Mouse (Mus musculus): Measurements from ENCODE around the gene Ssu72. TPM values are rescaled to one million over a fixed set of nuclear protein-coding genes. Genes with fewer than 3 reads are reported as not detected.
A peak's percentile ranks its signal among the peaks of the same experiment; 100 is the strongest.

Gene Ssu72
- polyA plus RNA-seq, 1 experiment from 2014 or later: 144 TPM

- Histone ChIP-seq H3K4me3 (no peak overlapping the region), H3K9me3 (replicated peaks) (no peaks in the 10 kb centered on the region), H3K4me2 (replicated peaks) (no peak overlapping the region), H3K27ac (no peak overlapping the region), H3K9ac (no peak overlapping the region), H3K36me3 (no peaks in the 10 kb centered on the region), H3K27me3 (no peaks in the 10 kb centered on the region), H3K4me1 (peaks cover 17% of the 10 kb centered on the region)
- no peak for ATAC-seq (ENCODE audit: low FRiP score)
Observed at GRCm38 (mm10) chr4:155708988-155709387, 4.4 kb downstream of the Ssu72 start.

GRCm38 (mm10) chr4:155710521-155711252, 6.1 kb downstream of the Ssu72 start:
- 68% methylated on average over 6 of the region's 6 CpGs for WGBS
- ATAC-seq (ENCODE audit: low FRiP score): no peak
- H3K4me3 ChIP-seq: no peak overlapping the region
- H3K4me1 ChIP-seq: peaks cover 13% of the 10 kb centered on the region
- no peaks in the 10 kb centered on the region for H3K9me3 ChIP-seq (replicated peaks)
- no peak overlapping the region for H3K9ac ChIP-seq
- H3K4me2 ChIP-seq (replicated peaks): no peak overlapping the region
- H3K27me3 ChIP-seq: no peaks in the 10 kb centered on the region
- H3K36me3 ChIP-seq: peaks cover 4% of the 10 kb centered on the region
- H3K27ac ChIP-seq: no peak overlapping the region

- no peak overlapping the region for H3K27ac ChIP-seq
- no peaks in the 10 kb centered on the region for H3K9me3 ChIP-seq (replicated peaks)
- no peaks in the 10 kb centered on the region for H3K4me1 ChIP-seq
- H3K27me3 ChIP-seq: no peaks in the 10 kb centered on the region
- ATAC-seq (ENCODE audit: low FRiP score): 0 out of 2 replicates have a peak, but pooled peaks have one; percentile 26
- H3K9ac ChIP-seq: no peak overlapping the region
- no peak overlapping the region for H3K4me3 ChIP-seq
- no peak overlapping the region for H3K4me2 ChIP-seq (replicated peaks)
- 68% methylated on average over 4 of the region's 4 CpGs for WGBS
- peaks cover 27% of the 10 kb centered on the region for H3K36me3 ChIP-seq
Observed at GRCm38 (mm10) chr4:155721668-155722083, 17.1 kb downstream of the Ssu72 start.

- no peak overlapping the region for H3K9ac ChIP-seq
- H3K4me2 ChIP-seq (replicated peaks): no peak overlapping the region
- WGBS: 57% methylated on average over 2 of the region's 2 CpGs
- H3K27ac ChIP-seq: peak overlapping the region; percentile 52; the same call in 1 of the 2 replicates
- no peak for ATAC-seq (ENCODE audit: low FRiP score)
- no peaks in the 10 kb centered on the region for H3K27me3 ChIP-seq
- H3K9me3 ChIP-seq (replicated peaks): no peaks in the 10 kb centered on the region
- peaks cover 22% of the 10 kb centered on the region for H3K36me3 ChIP-seq
- no peak overlapping the region for H3K4me3 ChIP-seq
- H3K4me1 ChIP-seq: no peaks in the 10 kb centered on the region
Observed at GRCm38 (mm10) chr4:155727993-155728392, 23.4 kb downstream of the Ssu72 start.

- Histone ChIP-seq H3K27ac (no peak overlapping the region), H3K9me3 (replicated peaks) (no peaks in the 10 kb centered on the region), H3K4me1 (peaks cover 34% of the 10 kb centered on the region), H3K36me3 (peaks cover 14% of the 10 kb centered on the region; the same call in 1 of the 2 replicates), H3K4me3 (no peak overlapping the region), H3K27me3 (no peaks in the 10 kb centered on the region), H3K4me2 (replicated peaks) (peak overlapping the region; percentile 74; the same call in 1 of the 2 replicates), H3K9ac (no peak overlapping the region)
- no peak for ATAC-seq (ENCODE audit: low FRiP score)
- 88% methylated on average over 10 of the region's 10 CpGs for WGBS
Observed at GRCm38 (mm10) chr4:155733267-155733666, 28.7 kb downstream of the Ssu72 start.

GRCm38 (mm10) chr4:155734350-155734941, 29.8 kb downstream of the Ssu72 start, which contains the start of gene Tmem240:
Gene Tmem240 (plus strand): TSS chr4:155734800.
- Histone ChIP-seq H3K4me2 (replicated peaks) (peak within 1 kb of the TSS; percentile 74), H3K9ac (peak within 1 kb of the TSS; percentile 93), H3K27me3 (no peaks in the 10 kb centered on the region), H3K9me3 (replicated peaks) (no peaks in the 10 kb centered on the region), H3K4me3 (peak within 1 kb of the TSS; percentile 73), H3K36me3 (peaks cover 18% of the 10 kb centered on the region), H3K27ac (peak within 1 kb of the TSS; percentile 96), H3K4me1 (peaks cover 34% of the 10 kb centered on the region)
- under 1% methylated on average over 23 of the region's 35 CpGs for WGBS
- peak; percentile 95 for ATAC-seq (ENCODE audit: low FRiP score)

GRCm38 (mm10) chr4:155734951-155735702, 30.5 kb downstream of the Ssu72 start:
- Histone ChIP-seq H3K9ac (peak overlapping the region; percentile 93), H3K36me3 (peaks cover 25% of the 10 kb centered on the region), H3K4me1 (peaks cover 34% of the 10 kb centered on the region), H3K4me2 (replicated peaks) (peak overlapping the region; percentile 74), H3K27me3 (no peaks in the 10 kb centered on the region), H3K27ac (peak overlapping the region; percentile 96), H3K4me3 (peak overlapping the region; percentile 73), H3K9me3 (replicated peaks) (no peaks in the 10 kb centered on the region)
- under 1% methylated on average over 66 of the region's 79 CpGs for WGBS
- peak; percentile 71 for ATAC-seq (ENCODE audit: low FRiP score)

- Histone ChIP-seq H3K4me3 (peak overlapping the region; percentile 73), H3K9ac (peak overlapping the region; percentile 93), H3K4me1 (peaks cover 34% of the 10 kb centered on the region), H3K9me3 (replicated peaks) (no peaks in the 10 kb centered on the region), H3K27me3 (no peaks in the 10 kb centered on the region), H3K36me3 (peaks cover 31% of the 10 kb centered on the region), H3K4me2 (replicated peaks) (peak overlapping the region; percentile 74), H3K27ac (peak overlapping the region; percentile 96; the same call in 1 of the 2 replicates)
- 69% methylated on average over 5 of the region's 5 CpGs for WGBS
- ATAC-seq (ENCODE audit: low FRiP score): no peak
Observed at GRCm38 (mm10) chr4:155735788-155736187, 31.2 kb downstream of the Ssu72 start.

- Histone ChIP-seq H3K9ac (no peak overlapping the region), H3K4me1 (peaks cover 34% of the 10 kb centered on the region), H3K36me3 (peaks cover 37% of the 10 kb centered on the region), H3K4me3 (0 out of 2 replicates have a peak overlapping the region, but pooled peaks have one; percentile 73), H3K27me3 (no peaks in the 10 kb centered on the region), H3K27ac (no peak overlapping the region), H3K9me3 (replicated peaks) (no peaks in the 10 kb centered on the region), H3K4me2 (replicated peaks) (peak overlapping the region; percentile 74)
- WGBS: 91% methylated on average over 5 of the region's 5 CpGs
- no peak for ATAC-seq (ENCODE audit: low FRiP score)
Observed at GRCm38 (mm10) chr4:155736421-155736820, 31.8 kb downstream of the Ssu72 start.

GRCm38 (mm10) chr4:155738262-155738661, 33.7 kb downstream of the Ssu72 start:
- H3K9me3 ChIP-seq (replicated peaks): no peaks in the 10 kb centered on the region
- peaks cover 49% of the 10 kb centered on the region for H3K36me3 ChIP-seq
- WGBS: 67% methylated on average over 8 of the region's 8 CpGs
- ATAC-seq (ENCODE audit: low FRiP score): no peak
- H3K9ac ChIP-seq: no peak overlapping the region
- H3K27me3 ChIP-seq: no peaks in the 10 kb centered on the region
- no peak overlapping the region for H3K4me2 ChIP-seq (replicated peaks)
- peaks cover 32% of the 10 kb centered on the region for H3K4me1 ChIP-seq
- H3K27ac ChIP-seq: no peak overlapping the region
- no peak overlapping the region for H3K4me3 ChIP-seq

GRCm38 (mm10) chr4:155739152-155739551, 34.6 kb downstream of the Ssu72 start:
- 82% methylated on average over 6 of the region's 6 CpGs for WGBS
- no peaks in the 10 kb centered on the region for H3K9me3 ChIP-seq (replicated peaks)
- no peak overlapping the region for H3K4me3 ChIP-seq
- H3K27ac ChIP-seq: no peak overlapping the region
- no peak for ATAC-seq (ENCODE audit: low FRiP score)
- peaks cover 24% of the 10 kb centered on the region for H3K4me1 ChIP-seq
- peaks cover 58% of the 10 kb centered on the region for H3K36me3 ChIP-seq
- no peaks in the 10 kb centered on the region for H3K27me3 ChIP-seq
- no peak overlapping the region for H3K4me2 ChIP-seq (replicated peaks)
- H3K9ac ChIP-seq: no peak overlapping the region
